Mouse (Mus musculus): ENCODE results near the gene Gm47985.
"Not testable (repeated sequence)": the region's sequence is repeated elsewhere in the genome, so short reads cannot be mapped to it uniquely, and the experiment has no call there.

DNA sequence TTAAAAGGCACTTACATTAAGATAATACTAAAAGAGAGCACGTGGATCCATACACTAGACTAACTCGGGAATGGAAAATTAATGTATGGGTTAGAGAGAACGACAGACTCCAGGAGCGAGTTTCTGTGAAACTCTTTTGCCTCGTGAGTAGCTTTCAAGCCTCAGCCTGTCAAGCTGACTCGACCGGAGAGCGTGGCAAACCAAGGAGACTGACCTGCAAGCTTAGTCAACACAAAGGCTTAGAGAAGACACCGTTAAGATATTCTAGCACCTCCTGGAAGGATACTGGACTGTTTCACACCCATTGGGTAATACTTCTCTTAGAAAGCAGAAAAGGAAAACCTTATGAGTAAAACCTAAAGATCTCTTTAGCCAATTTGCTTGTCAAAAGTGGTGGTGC, 28.2 kb upstream of the Gm47985 start:
- not testable (repeated sequence) for TF ChIP-seq CTCF (IDR thresholded peaks at IDR 0.05; ENCODE audit: borderline replicate concordance, insufficient read depth, low read depth, low read length); POLR2A (IDR thresholded peaks at IDR 0.05; ENCODE audit: borderline replicate concordance, insufficient read depth, low read length)
